Mouse (Mus musculus) liver, embryonic 18 days (tissue): Measurements from ENCODE around the gene Gm5294. TPM values are rescaled to one million over a fixed set of nuclear protein-coding genes. Genes with fewer than 3 reads are reported as not detected.

ENCODE experiments used
- polyA plus RNA-seq: library from polyadenylated mRNA; depleted of rRNA; stranded (reverse); fragments of >200 nt; gene quantifications from 2 replicates; pipeline ENCODE4 v1.2.3, GENCODE M21; 2012; rRNA removed

Gene Gm5294
- not detected in 2 replicates for polyA plus RNA-seq

DNA sequence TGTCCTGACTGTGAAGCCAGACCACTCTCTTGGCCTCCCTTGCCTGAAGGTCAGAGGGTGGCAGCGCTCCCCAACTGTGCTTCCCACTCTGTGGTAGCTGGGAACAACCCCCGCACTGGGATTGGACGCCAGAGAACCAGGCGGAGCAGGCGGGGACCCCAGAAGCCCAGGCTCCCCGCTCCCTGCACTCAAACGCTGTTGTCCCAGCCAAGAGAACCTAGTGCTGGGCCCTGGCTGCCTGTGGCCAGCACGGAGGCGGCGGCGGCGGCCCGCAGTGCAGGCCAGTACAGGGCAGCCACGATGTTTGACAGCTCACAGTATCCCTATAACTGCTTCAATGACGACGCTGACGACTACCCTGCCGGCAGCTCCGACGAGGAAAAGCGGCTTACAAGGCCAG is at the start of gene Gm5294:
TSS of gene Gm5294 (plus strand) at position 301 of the 400 bp plus-strand sequence.

Other genes starting within 250 kb of the Gm5294 start
- 5.3 and 5.7 TPM in 2 replicates for gene Zfp68, start 200.3 kb upstream of the Gm5294 start, polyA plus RNA-seq
- gene A430033K04Rik, start 197.2 kb upstream of the Gm5294 start, polyA plus RNA-seq: 2.3 and 2.4 TPM in 2 replicates
- 12.5 and 13.4 TPM in 2 replicates for gene Fam20c, start 65.6 kb upstream of the Gm5294 start, polyA plus RNA-seq
- 1.1 and 1.7 TPM in 2 replicates for gene Pdgfa, start 177.3 kb downstream of the Gm5294 start, polyA plus RNA-seq